Mouse (Mus musculus): ENCODE results near the gene Klk7. TPM values are rescaled to one million over a fixed set of nuclear protein-coding genes. Genes with fewer than 3 reads are reported as not detected.

Klk7 gene
- polyA plus RNA-seq, 1 experiment, result 0.84 TPM

- Histone ChIP-seq H3K4me3 (ENCODE audit: low read depth, low read length) (no peak overlapping the region), H3K9me3 (replicated peaks; ENCODE audit: control insufficient read depth, insufficient read depth, low read length, poor library complexity, severe bottlenecking) (no peaks in the 10 kb centered on the region), H3K27me3 (ENCODE audit: control insufficient read depth, insufficient read depth, low read length, poor library complexity, severe bottlenecking) (no peaks in the 10 kb centered on the region), H3K36me3 (ENCODE audit: control insufficient read depth, insufficient read depth, low read length, poor library complexity, severe bottlenecking) (no peaks in the 10 kb centered on the region), H3K9ac (ENCODE audit: low read depth, poor library complexity, severe bottlenecking) (no peak overlapping the region), H3K4me1 (ENCODE audit: control insufficient read depth, insufficient read depth, low read length) (peaks cover 12% of the 10 kb centered on the region), H3K27ac (ENCODE audit: insufficient read depth, low read length) (no peak overlapping the region)
- TF ChIP-seq EP300 (IDR thresholded peaks at IDR 0.05; ENCODE audit: insufficient read depth, low read depth, low read length) (no peak), CTCF (IDR thresholded peaks at IDR 0.05; ENCODE audit: low read depth, low read length) (no peak), POLR2A (IDR thresholded peaks at IDR 0.05; ENCODE audit: insufficient read depth, low read length) (no peak)
Measured at GRCm38 (mm10) chr7:43778176-43778970, 32.7 kb upstream of the Klk7 start.

GRCm38 (mm10) chr7:43780241-43780640, 30.9 kb upstream of the Klk7 start:
- Histone ChIP-seq H3K4me3 (ENCODE audit: low read depth, low read length) (no peak overlapping the region), H3K36me3 (ENCODE audit: control insufficient read depth, insufficient read depth, low read length, poor library complexity, severe bottlenecking) (no peaks in the 10 kb centered on the region), H3K27me3 (ENCODE audit: control insufficient read depth, insufficient read depth, low read length, poor library complexity, severe bottlenecking) (no peaks in the 10 kb centered on the region), H3K9me3 (replicated peaks; ENCODE audit: control insufficient read depth, insufficient read depth, low read length, poor library complexity, severe bottlenecking) (no peaks in the 10 kb centered on the region), H3K9ac (ENCODE audit: low read depth, poor library complexity, severe bottlenecking) (no peak overlapping the region), H3K27ac (ENCODE audit: insufficient read depth, low read length) (no peak overlapping the region), H3K4me1 (ENCODE audit: control insufficient read depth, insufficient read depth, low read length) (peaks cover 12% of the 10 kb centered on the region)
- TF ChIP-seq CTCF (IDR thresholded peaks at IDR 0.05; ENCODE audit: low read depth, low read length) (no peak), EP300 (IDR thresholded peaks at IDR 0.05; ENCODE audit: insufficient read depth, low read depth, low read length) (no peak), POLR2A (IDR thresholded peaks at IDR 0.05; ENCODE audit: insufficient read depth, low read length) (no peak)

- no peak for TF ChIP-seq CTCF (IDR thresholded peaks at IDR 0.05; ENCODE audit: low read depth, low read length)
- TF ChIP-seq POLR2A (IDR thresholded peaks at IDR 0.05; ENCODE audit: insufficient read depth, low read length), result no peak
- no peak for TF ChIP-seq EP300 (IDR thresholded peaks at IDR 0.05; ENCODE audit: insufficient read depth, low read depth, low read length)
- H3K36me3 ChIP-seq (ENCODE audit: control insufficient read depth, insufficient read depth, low read length, poor library complexity, severe bottlenecking), result no peaks in the 10 kb centered on the region
- no peak within 1 kb of the TSS for H3K9ac ChIP-seq (ENCODE audit: low read depth, poor library complexity, severe bottlenecking)
- peaks cover 10% of the 10 kb centered on the region for H3K4me1 ChIP-seq (ENCODE audit: control insufficient read depth, insufficient read depth, low read length)
- no peak within 1 kb of the TSS for H3K27ac ChIP-seq (ENCODE audit: insufficient read depth, low read length)
- no peaks in the 10 kb centered on the region for H3K27me3 ChIP-seq (ENCODE audit: control insufficient read depth, insufficient read depth, low read length, poor library complexity, severe bottlenecking)
- H3K9me3 ChIP-seq (replicated peaks; ENCODE audit: control insufficient read depth, insufficient read depth, low read length, poor library complexity, severe bottlenecking), result no peaks in the 10 kb centered on the region
- no peak within 1 kb of the TSS for H3K4me3 ChIP-seq (ENCODE audit: low read depth, low read length)
Measured at GRCm38 (mm10) chr7:43780746-43781145, 30.3 kb upstream of the Klk7 start, which contains the start of gene Klk10. Gene Klk10, plus strand, starts transcription at chr7:43781035.

- no peak overlapping the region for H3K4me3 ChIP-seq (ENCODE audit: low read depth, low read length)
- H3K4me1 ChIP-seq (ENCODE audit: control insufficient read depth, insufficient read depth, low read length), result peaks cover 9% of the 10 kb centered on the region
- H3K27ac ChIP-seq (ENCODE audit: insufficient read depth, low read length), result no peak overlapping the region
- H3K9ac ChIP-seq (ENCODE audit: low read depth, poor library complexity, severe bottlenecking), result no peak overlapping the region
- TF ChIP-seq CTCF (IDR thresholded peaks at IDR 0.05; ENCODE audit: low read depth, low read length), result no peak
- no peak for TF ChIP-seq POLR2A (IDR thresholded peaks at IDR 0.05; ENCODE audit: insufficient read depth, low read length)
- TF ChIP-seq EP300 (IDR thresholded peaks at IDR 0.05; ENCODE audit: insufficient read depth, low read depth, low read length), result no peak
- no peaks in the 10 kb centered on the region for H3K36me3 ChIP-seq (ENCODE audit: control insufficient read depth, insufficient read depth, low read length, poor library complexity, severe bottlenecking)
- H3K9me3 ChIP-seq (replicated peaks; ENCODE audit: control insufficient read depth, insufficient read depth, low read length, poor library complexity, severe bottlenecking), result no peaks in the 10 kb centered on the region
- no peaks in the 10 kb centered on the region for H3K27me3 ChIP-seq (ENCODE audit: control insufficient read depth, insufficient read depth, low read length, poor library complexity, severe bottlenecking)
Measured at GRCm38 (mm10) chr7:43781541-43781940, 29.6 kb upstream of the Klk7 start.

- Histone ChIP-seq H3K27ac (ENCODE audit: insufficient read depth, low read length) (no peak overlapping the region), H3K9me3 (replicated peaks; ENCODE audit: control insufficient read depth, insufficient read depth, low read length, poor library complexity, severe bottlenecking) (no peaks in the 10 kb centered on the region), H3K27me3 (ENCODE audit: control insufficient read depth, insufficient read depth, low read length, poor library complexity, severe bottlenecking) (no peaks in the 10 kb centered on the region), H3K9ac (ENCODE audit: low read depth, poor library complexity, severe bottlenecking) (peak overlapping the region; percentile 22), H3K4me3 (ENCODE audit: low read depth, low read length) (peak overlapping the region; percentile 36), H3K4me1 (ENCODE audit: control insufficient read depth, insufficient read depth, low read length) (peaks cover 9% of the 10 kb centered on the region), H3K36me3 (ENCODE audit: control insufficient read depth, insufficient read depth, low read length, poor library complexity, severe bottlenecking) (no peaks in the 10 kb centered on the region)
- TF ChIP-seq POLR2A (IDR thresholded peaks at IDR 0.05; ENCODE audit: insufficient read depth, low read length) (no peak), CTCF (IDR thresholded peaks at IDR 0.05; ENCODE audit: low read depth, low read length) (peak; percentile 87)
Measured at GRCm38 (mm10) chr7:43782275-43783265, 28.5 kb upstream of the Klk7 start.

Measured in ES-Bruce4 (cell line).